Mouse (Mus musculus): ENCODE measurements around the gene Grm8. TPM values are rescaled to one million over a fixed set of nuclear protein-coding genes. Genes with fewer than 3 reads are reported as not detected.

Gene Grm8
- polyA plus RNA-seq, 1 experiment from 2014 or later = not detected

DNA sequence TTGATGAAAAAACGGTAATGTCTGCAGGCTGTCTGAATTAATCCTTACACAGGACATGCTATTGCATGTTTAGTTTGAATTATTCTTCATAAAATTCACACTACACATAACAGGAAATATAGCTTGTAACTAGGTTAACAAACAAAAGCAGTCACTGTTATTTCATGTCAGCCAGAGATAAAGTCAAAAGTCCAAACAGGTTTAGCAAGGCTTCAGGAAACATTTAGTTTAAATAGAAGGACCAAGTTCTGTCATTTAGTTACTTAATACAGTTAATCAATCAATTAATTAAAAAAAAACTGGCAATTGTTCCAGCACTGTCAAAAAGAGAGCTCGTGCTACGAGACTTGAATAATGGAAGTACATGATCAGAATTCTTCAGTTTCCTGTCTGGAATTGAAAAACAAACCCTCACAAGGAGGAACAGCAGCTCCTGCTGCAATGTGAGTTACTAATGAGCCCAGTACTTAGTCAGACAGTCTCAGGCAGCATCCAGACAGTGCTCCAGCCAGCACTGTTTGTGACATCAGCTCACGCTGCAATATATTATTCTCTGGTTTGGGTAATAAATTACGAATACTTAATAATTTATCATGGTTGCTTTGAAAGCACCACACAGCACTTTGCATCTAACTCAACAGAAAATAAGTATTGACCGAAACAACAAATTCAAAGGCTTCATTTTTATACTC is 334.0 kb downstream of the Grm8 start:
- H3K9ac ChIP-seq (replicated peaks) = no peak overlapping the region
- no peak for DNase-seq
- H3K4me3 ChIP-seq (ENCODE audit: low read depth, low read length) = no peak overlapping the region
- H3K27me3 ChIP-seq (ENCODE audit: insufficient read depth, low read length) = no peaks in the 10 kb centered on the region
- ATAC-seq = no peak
- TF ChIP-seq CTCF (IDR thresholded peaks at IDR 0.05; ENCODE audit: low read depth) (no peak), EP300 (IDR thresholded peaks at IDR 0.05; ENCODE audit: low read depth) (no peak)
- H3K4me1 ChIP-seq (ENCODE audit: insufficient read depth) = no peaks in the 10 kb centered on the region
- WGBS (ENCODE audit: insufficient replicate concordance) = 65% methylated on average over 6 of the region's 6 CpGs
- no peak overlapping the region for H3K27ac ChIP-seq (ENCODE audit: low read depth)
- H3K4me2 ChIP-seq (ENCODE audit: low read depth, low read length) = no peak overlapping the region
- no peaks in the 10 kb centered on the region for H3K36me3 ChIP-seq (replicated peaks; ENCODE audit: insufficient read depth, low read length)
- H3K9me3 ChIP-seq (ENCODE audit: low read length) = no peaks in the 10 kb centered on the region

DNA sequence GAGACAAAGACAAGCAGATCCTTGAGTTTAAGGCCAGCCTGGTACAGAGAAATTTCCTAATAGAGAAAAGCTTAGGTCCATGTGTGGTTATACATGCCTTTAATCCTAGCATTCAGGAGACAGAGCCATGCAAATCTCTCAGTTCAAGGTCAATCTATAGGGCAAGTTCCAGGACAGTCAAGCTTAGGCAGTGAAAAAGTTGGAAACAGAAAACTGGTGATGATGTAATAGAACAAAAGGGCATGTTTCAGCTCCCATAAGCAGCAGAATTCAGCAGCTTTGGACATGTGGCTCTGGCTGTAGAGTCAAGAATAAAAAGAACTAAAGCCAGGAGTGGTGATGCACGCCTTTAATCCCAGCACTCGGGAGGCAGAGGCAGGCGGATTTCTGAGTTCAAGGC is 336.2 kb downstream of the Grm8 start:
- TF ChIP-seq EP300 (IDR thresholded peaks at IDR 0.05; ENCODE audit: low read depth) = no peak
- TF ChIP-seq CTCF (IDR thresholded peaks at IDR 0.05; ENCODE audit: low read depth) = no peak
- no peak overlapping the region for H3K9ac ChIP-seq (replicated peaks)
- no peak overlapping the region for H3K27ac ChIP-seq (ENCODE audit: low read depth)
- H3K4me1 ChIP-seq (ENCODE audit: insufficient read depth) = no peaks in the 10 kb centered on the region
- no peak for DNase-seq
- peak; percentile 56 for ATAC-seq
- H3K4me3 ChIP-seq (ENCODE audit: low read depth, low read length) = no peak overlapping the region
- H3K4me2 ChIP-seq (ENCODE audit: low read depth, low read length) = no peak overlapping the region
- no peaks in the 10 kb centered on the region for H3K27me3 ChIP-seq (ENCODE audit: insufficient read depth, low read length)
- H3K36me3 ChIP-seq (replicated peaks; ENCODE audit: insufficient read depth, low read length) = no peaks in the 10 kb centered on the region
- no peaks in the 10 kb centered on the region for H3K9me3 ChIP-seq (ENCODE audit: low read length)
- 74% methylated on average over 3 of the region's 3 CpGs for WGBS (ENCODE audit: insufficient replicate concordance)

DNA sequence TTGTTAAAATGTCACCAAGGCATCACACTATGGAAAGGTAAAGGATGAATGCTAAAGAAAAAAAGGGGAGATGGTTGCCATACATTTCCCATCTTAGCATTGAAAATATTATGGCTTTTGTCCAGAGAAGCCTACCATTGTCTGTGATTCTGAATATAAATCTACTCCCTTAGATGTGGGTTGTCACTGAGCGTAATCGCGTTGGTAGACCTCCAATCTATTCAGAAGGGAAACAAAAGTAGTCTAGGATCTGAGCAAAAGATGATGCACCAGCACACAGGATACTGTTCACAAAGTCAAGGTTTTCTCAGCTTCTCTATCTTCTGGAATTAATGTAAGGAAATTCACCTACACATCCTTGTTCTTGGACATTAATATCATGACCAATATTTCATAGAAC is 345.4 kb downstream of the Grm8 start:
- H3K27ac ChIP-seq (ENCODE audit: low read depth) = no peak overlapping the region

DNA sequence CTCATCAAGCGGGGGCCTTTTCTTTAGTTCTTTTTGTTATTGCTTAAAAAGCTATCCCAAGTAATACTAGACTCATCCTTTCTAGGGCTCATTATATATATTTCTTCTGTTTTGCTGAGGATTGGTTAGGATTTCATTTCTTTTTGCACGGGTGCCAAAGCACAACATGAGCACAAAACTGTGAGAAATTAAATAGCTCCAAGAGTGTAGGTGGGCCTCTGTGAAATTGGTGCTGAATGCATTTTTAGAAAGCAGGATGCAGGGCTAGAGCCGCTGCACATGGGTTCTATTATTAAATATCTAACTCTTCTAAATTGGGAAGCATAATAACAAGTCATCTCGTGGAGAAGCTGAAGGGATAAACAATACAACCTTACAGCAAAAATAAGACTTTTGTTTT is 345.8 kb downstream of the Grm8 start:
- Histone ChIP-seq H3K36me3 (replicated peaks; ENCODE audit: insufficient read depth, low read length) (no peaks in the 10 kb centered on the region), H3K9ac (replicated peaks) (no peak overlapping the region), H3K4me3 (ENCODE audit: low read depth, low read length) (no peak overlapping the region), H3K27ac (ENCODE audit: low read depth) (no peak overlapping the region), H3K4me1 (ENCODE audit: insufficient read depth) (no peaks in the 10 kb centered on the region), H3K4me2 (ENCODE audit: low read depth, low read length) (no peak overlapping the region), H3K9me3 (ENCODE audit: low read length) (no peaks in the 10 kb centered on the region), H3K27me3 (ENCODE audit: insufficient read depth, low read length) (no peaks in the 10 kb centered on the region)
- TF ChIP-seq EP300 (IDR thresholded peaks at IDR 0.05; ENCODE audit: low read depth) (no peak), CTCF (IDR thresholded peaks at IDR 0.05; ENCODE audit: low read depth) (no peak)
- WGBS (ENCODE audit: insufficient replicate concordance) = 66% methylated on average over 4 of the region's 4 CpGs
- DNase-seq (no peak), ATAC-seq (no peak)

More for the DNA sequence above, 345.4 kb downstream of the Grm8 start:
- H3K4me3 ChIP-seq (ENCODE audit: low read depth, low read length) = no peak overlapping the region
- TF ChIP-seq EP300 (IDR thresholded peaks at IDR 0.05; ENCODE audit: low read depth) (no peak), CTCF (IDR thresholded peaks at IDR 0.05; ENCODE audit: low read depth) (no peak)
- H3K9me3 ChIP-seq (ENCODE audit: low read length) = no peaks in the 10 kb centered on the region
- H3K27me3 ChIP-seq (ENCODE audit: insufficient read depth, low read length) = no peaks in the 10 kb centered on the region
- no peak overlapping the region for H3K9ac ChIP-seq (replicated peaks)
- ATAC-seq (no peak), DNase-seq (no peak)
- no peaks in the 10 kb centered on the region for H3K36me3 ChIP-seq (replicated peaks; ENCODE audit: insufficient read depth, low read length)
- no peaks in the 10 kb centered on the region for H3K4me1 ChIP-seq (ENCODE audit: insufficient read depth)
- 85% methylated on average over 3 of the region's 3 CpGs for WGBS (ENCODE audit: insufficient replicate concordance)
- H3K4me2 ChIP-seq (ENCODE audit: low read depth, low read length) = no peak overlapping the region

DNA sequence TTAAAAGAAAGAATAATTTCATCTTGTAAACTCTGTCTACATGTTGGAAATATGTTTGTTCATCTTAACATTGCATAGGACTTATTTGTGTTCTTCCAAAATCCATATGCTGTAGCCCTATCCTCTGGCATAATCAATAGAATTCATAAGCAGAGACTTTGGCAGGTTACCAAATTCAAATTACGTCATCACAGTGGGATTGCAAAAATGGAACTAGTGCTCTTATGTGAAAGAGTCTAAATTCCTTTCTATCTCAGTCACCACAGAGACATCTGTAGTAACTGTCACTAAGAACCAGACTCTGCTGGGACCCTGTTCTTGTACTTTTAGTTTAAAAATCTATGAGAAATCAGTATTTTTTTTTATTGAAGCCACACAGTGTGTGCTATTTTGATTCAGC is 352.7 kb downstream of the Grm8 start:
- WGBS (ENCODE audit: insufficient replicate concordance) = 52% methylated on average over 1 of the region's 1 CpGs
- H3K4me1 ChIP-seq (ENCODE audit: insufficient read depth) = no peaks in the 10 kb centered on the region

DNA sequence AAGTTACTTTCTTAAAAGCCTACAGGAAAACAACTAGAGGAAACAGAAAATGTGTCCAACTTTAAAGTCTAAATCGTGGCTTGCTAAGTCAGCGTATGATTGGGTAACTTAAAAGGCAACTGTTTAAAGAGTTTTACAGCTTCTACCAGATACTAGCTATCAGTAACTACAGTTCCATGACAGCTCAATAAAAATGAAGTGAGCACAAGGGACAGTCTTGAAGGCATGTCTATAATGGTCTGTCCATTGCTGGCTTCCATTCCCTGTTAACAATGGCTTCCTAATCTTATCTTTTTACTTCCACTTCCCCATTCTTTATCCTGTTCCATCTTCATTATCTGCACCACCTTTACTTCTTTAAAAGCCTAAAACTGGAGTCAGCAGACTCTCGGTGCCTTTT is 353.6 kb downstream of the Grm8 start:
- H3K27ac ChIP-seq (ENCODE audit: low read depth) = no peak overlapping the region
- no peaks in the 10 kb centered on the region for H3K36me3 ChIP-seq (replicated peaks; ENCODE audit: insufficient read depth, low read length)
- TF ChIP-seq EP300 (IDR thresholded peaks at IDR 0.05; ENCODE audit: low read depth) (no peak), CTCF (IDR thresholded peaks at IDR 0.05; ENCODE audit: low read depth) (no peak)
- H3K9ac ChIP-seq (replicated peaks) = no peak overlapping the region
- H3K4me1 ChIP-seq (ENCODE audit: insufficient read depth) = no peaks in the 10 kb centered on the region
- H3K4me3 ChIP-seq (ENCODE audit: low read depth, low read length) = no peak overlapping the region
- ATAC-seq (no peak), DNase-seq (no peak)
- H3K27me3 ChIP-seq (ENCODE audit: insufficient read depth, low read length) = no peaks in the 10 kb centered on the region
- WGBS (ENCODE audit: insufficient replicate concordance) = 78% methylated on average over 3 of the region's 3 CpGs
- no peaks in the 10 kb centered on the region for H3K9me3 ChIP-seq (ENCODE audit: low read length)
- no peak overlapping the region for H3K4me2 ChIP-seq (ENCODE audit: low read depth, low read length)

More for the DNA sequence above, 352.7 kb downstream of the Grm8 start:
- Histone ChIP-seq H3K9me3 (ENCODE audit: low read length) (no peaks in the 10 kb centered on the region), H3K4me2 (ENCODE audit: low read depth, low read length) (no peak overlapping the region), H3K27me3 (ENCODE audit: insufficient read depth, low read length) (no peaks in the 10 kb centered on the region), H3K4me3 (ENCODE audit: low read depth, low read length) (no peak overlapping the region), H3K36me3 (replicated peaks; ENCODE audit: insufficient read depth, low read length) (no peaks in the 10 kb centered on the region), H3K27ac (ENCODE audit: low read depth) (no peak overlapping the region), H3K9ac (replicated peaks) (no peak overlapping the region)
- no peak for DNase-seq
- peak; percentile 60 for ATAC-seq
- TF ChIP-seq CTCF (IDR thresholded peaks at IDR 0.05; ENCODE audit: low read depth) (no peak), EP300 (IDR thresholded peaks at IDR 0.05; ENCODE audit: low read depth) (no peak)
